10 mouse cellular contexts compared by ENCODE assay signal in genomic region chr16:37583801-37584200, GRCm38 (mm10). TPM values are rescaled to one million over a fixed set of nuclear protein-coding genes. Genes with fewer than 3 reads are reported as not detected.
DNase-seq lines count a peak whose midpoint lies in the region; ATAC-seq lines count a peak whose summit lies in the region.
"Had no signal": no experiment of that assay in that cellular context is flagged by ENCODE, and none has a peak within 500 bp of the region (broad histone marks: within the 10 kb centered on the region; RNA-seq: fewer than 3 reads in every experiment).

No protein-coding gene starts in this region.

- no peaks in the 10 kb centered on the region for H3K9me3 ChIP-seq in kidney, embryonic 16.5 days (ENCODE audit: low read length)
- no peaks in the 10 kb centered on the region for H3K9me3 ChIP-seq in embryonic facial prominence, embryonic 13.5 days
- no peaks in the 10 kb centered on the region for H3K9me3 ChIP-seq in hindbrain, embryonic 13.5 days
- no peaks in the 10 kb centered on the region for H3K9me3 ChIP-seq in midbrain, embryonic 13.5 days

- no peak for ATAC-seq in kidney, embryonic 16.5 days (ENCODE audit: low FRiP score, low TSS enrichment)
- no peak for ATAC-seq in embryonic facial prominence, embryonic 13.5 days (ENCODE audit: insufficient number of reproducible peaks, insufficient read depth, low FRiP score, low TSS enrichment, low read depth)
- ATAC-seq in hindbrain, embryonic 13.5 days (ENCODE audit: low FRiP score), result no peak
- no peak for ATAC-seq in midbrain, embryonic 13.5 days

- peaks cover 17% of the 10 kb centered on the region for H3K4me1 ChIP-seq in kidney, embryonic 16.5 days (ENCODE audit: insufficient read depth, low read length)
- peaks cover 14% of the 10 kb centered on the region for H3K4me1 ChIP-seq in embryonic facial prominence, embryonic 13.5 days
- peaks cover 30% of the 10 kb centered on the region for H3K4me1 ChIP-seq in hindbrain, embryonic 13.5 days (replicated peaks)
- peaks cover 47% of the 10 kb centered on the region for H3K4me1 ChIP-seq in midbrain, embryonic 13.5 days (replicated peaks)

- no peaks in the 10 kb centered on the region for H3K36me3 ChIP-seq in kidney, embryonic 16.5 days (ENCODE audit: insufficient read depth, low read length)
- no peaks in the 10 kb centered on the region for H3K36me3 ChIP-seq in embryonic facial prominence, embryonic 13.5 days
- no peaks in the 10 kb centered on the region for H3K36me3 ChIP-seq in hindbrain, embryonic 13.5 days
- H3K36me3 ChIP-seq in midbrain, embryonic 13.5 days, result no peaks in the 10 kb centered on the region

- H3K27me3 ChIP-seq in kidney, embryonic 16.5 days (ENCODE audit: insufficient read depth, low read length), result no peaks in the 10 kb centered on the region
- H3K27me3 ChIP-seq in embryonic facial prominence, embryonic 13.5 days, result no peaks in the 10 kb centered on the region
- no peaks in the 10 kb centered on the region for H3K27me3 ChIP-seq in hindbrain, embryonic 13.5 days
- H3K27me3 ChIP-seq in midbrain, embryonic 13.5 days, result no peaks in the 10 kb centered on the region
- H3K27me3 ChIP-seq: Patski had no signal

- H3K4me3 ChIP-seq in kidney, embryonic 16.5 days (ENCODE audit: low read length), result peak overlapping the region; percentile 43
- H3K4me3 ChIP-seq in embryonic facial prominence, embryonic 13.5 days, result peak overlapping the region; percentile 35
- peak overlapping the region; percentile 25; the same call in 1 of the 2 replicates for H3K4me3 ChIP-seq in hindbrain, embryonic 13.5 days
- H3K4me3 ChIP-seq in midbrain, embryonic 13.5 days (replicated peaks), result peak overlapping the region; percentile 21; the same call in 1 of the 2 replicates
- H3K4me3 ChIP-seq: erythroblast, embryonic 14.5 days had no signal

- H3K9ac ChIP-seq in kidney, embryonic 16.5 days (replicated peaks; ENCODE audit: low read length), result peak overlapping the region; percentile 63; the same call in 1 of the 2 replicates
- H3K9ac ChIP-seq in embryonic facial prominence, embryonic 13.5 days, result no peak overlapping the region
- peak overlapping the region; percentile 65 for H3K9ac ChIP-seq in hindbrain, embryonic 13.5 days
- peak overlapping the region; percentile 4; the same call in 1 of the 2 replicates for H3K9ac ChIP-seq in midbrain, embryonic 13.5 days (replicated peaks)

- no peak for DNase-seq in kidney, postnatal 25 days
- no peak for DNase-seq in gastrocnemius, adult 18-20 months (ENCODE audit: low spot score)
- no peak for DNase-seq in adrenal gland, postnatal 14 days
- no peak for DNase-seq in embryo, embryonic 10.5 days (ENCODE audit: low spot score)

- peak overlapping the region; percentile 89 for H3K27ac ChIP-seq in kidney, embryonic 16.5 days (ENCODE audit: low read length)
- H3K27ac ChIP-seq in embryonic facial prominence, embryonic 13.5 days, result no peak overlapping the region
- H3K27ac ChIP-seq in hindbrain, embryonic 13.5 days, result peak overlapping the region; percentile 95
- peak overlapping the region; percentile 94 for H3K27ac ChIP-seq in midbrain, embryonic 13.5 days

- WGBS in kidney, embryonic 16.5 days, result 40% methylated on average over 6 of the region's 6 CpGs
- 26% methylated on average over 6 of the region's 6 CpGs for WGBS in embryonic facial prominence, embryonic 13.5 days
- WGBS in hindbrain, embryonic 13.5 days, result 27% methylated on average over 6 of the region's 6 CpGs
- whole genome bisulfite sequencing in midbrain, embryonic 13.5 days, result 21% methylated on average over 6 of the region's 6 CpGs

- peak overlapping the region; percentile 64 for H3K4me2 ChIP-seq in kidney, embryonic 16.5 days (replicated peaks; ENCODE audit: low read depth, low read length)
- H3K4me2 ChIP-seq in embryonic facial prominence, embryonic 13.5 days, result peak overlapping the region; percentile 62
- H3K4me2 ChIP-seq in hindbrain, embryonic 13.5 days, result peak overlapping the region; percentile 49
- H3K4me2 ChIP-seq in midbrain, embryonic 13.5 days (replicated peaks), result peak overlapping the region; percentile 47

RNA-seq across cellular contexts. Expression of gene Hgd, which starts 3.8 kb away (rescaled TPM):
- 10.4 and 10.7 TPM in 2 replicates for polyA plus RNA-seq in kidney, embryonic 16.5 days (2015; fragmentation: Nextera tagmentation; extraction: Ambion mirVana)
- polyA plus RNA-seq in embryonic facial prominence, embryonic 13.5 days (2015; fragmentation: Nextera tagmentation; extraction: Ambion mirVana), result 0.20 and 0.65 TPM in 2 replicates
- polyA plus RNA-seq in hindbrain, embryonic 13.5 days (2015; fragmentation: Nextera tagmentation; extraction: Ambion mirVana), result 0.22 TPM in 1 of 2 replicates, not detected in the other
- polyA plus RNA-seq in midbrain, embryonic 13.5 days (2015; fragmentation: Nextera tagmentation; extraction: Ambion mirVana), result 0.17 TPM in 1 of 2 replicates, not detected in the other
- under 1 TPM; 0.43 to 0.57 TPM for total RNA-seq in gastrocnemius, adult 18-20 months (2021)
- total RNA-seq in adrenal gland, postnatal 14 days (2021), result 1.8 and 54.1 TPM in 2 replicates
- polyA plus RNA-seq: erythroblast, embryonic 14.5 days had no signal

RNA-seq across cellular contexts. Expression of gene Rabl3, which starts 44.1 kb away (rescaled TPM):
- 24.7 and 25.3 TPM in 2 replicates for polyA plus RNA-seq in kidney, embryonic 16.5 days (2015; fragmentation: Nextera tagmentation; extraction: Ambion mirVana)
- 24.9 and 26.0 TPM in 2 replicates for polyA plus RNA-seq in embryonic facial prominence, embryonic 13.5 days (2015; fragmentation: Nextera tagmentation; extraction: Ambion mirVana)
- polyA plus RNA-seq in hindbrain, embryonic 13.5 days (2015; fragmentation: Nextera tagmentation; extraction: Ambion mirVana), result 20.5 and 22.9 TPM in 2 replicates
- 25.3 and 29.8 TPM in 2 replicates for polyA plus RNA-seq in midbrain, embryonic 13.5 days (2015; fragmentation: Nextera tagmentation; extraction: Ambion mirVana)
- 1 to 10 TPM; 6.8 to 8.6 TPM for total RNA-seq in gastrocnemius, adult 18-20 months (2021)
- 10.2 and 10.5 TPM in 2 replicates for total RNA-seq in adrenal gland, postnatal 14 days (2021)

RNA-seq across cellular contexts. Expression of gene Gtf2e1, which starts 44.2 kb away (rescaled TPM):
- polyA plus RNA-seq in kidney, embryonic 16.5 days (2015; fragmentation: Nextera tagmentation; extraction: Ambion mirVana), result 26.4 and 29.0 TPM in 2 replicates
- polyA plus RNA-seq in embryonic facial prominence, embryonic 13.5 days (2015; fragmentation: Nextera tagmentation; extraction: Ambion mirVana), result 31.7 and 34.9 TPM in 2 replicates
- polyA plus RNA-seq in hindbrain, embryonic 13.5 days (2015; fragmentation: Nextera tagmentation; extraction: Ambion mirVana), result 33.6 and 33.7 TPM in 2 replicates
- polyA plus RNA-seq in midbrain, embryonic 13.5 days (2015; fragmentation: Nextera tagmentation; extraction: Ambion mirVana), result 40.2 and 40.8 TPM in 2 replicates
- total RNA-seq in gastrocnemius, adult 18-20 months (2021), result 10 to 100 TPM; 10.6 to 14.4 TPM
- 14.3 and 15.0 TPM in 2 replicates for total RNA-seq in adrenal gland, postnatal 14 days (2021)
